Mouse (Mus musculus) heart, postnatal 25 days (tissue): ENCODE data around the gene Zfp689. TPM values are rescaled to one million over a fixed set of nuclear protein-coding genes. Genes with fewer than 3 reads are reported as not detected.
"Not testable (repeated sequence)": the region's sequence is repeated elsewhere in the genome, so short reads cannot be mapped to it uniquely, and the experiment has no call there.

Source experiments
- DNase-seq: peaks from one replicate; pipeline ENCODE4 v3.0.0; 2022; ENCODE audit warnings: low spot score
- intact Hi-C: fragments of 180-260 bp; cut with DNase I; formaldehyde crosslinking; loops from one replicate; pipeline ENCODE4 v1.15.1; 2025
- microRNA-seq: library from miRNA; unstranded; fragments of <30 nt; microRNA quantifications from one replicate; pipeline ENCODE4 v1.2.0, GENCODE M21; 2022
- total RNA-seq, 2 experiments: library from RNA; stranded (reverse); gene quantifications; 2 replicates each; pipeline ENCODE4 v1.2.3; 2021

Zfp689 gene
- total RNA-seq, 2 experiments from 2014 or later, result 1.7 to 1.9 TPM

GRCm38 (mm10) chr7:127411418-127411817 lies 37.5 kb downstream of the Zfp689 start:
- intact Hi-C loops, result no loop called here
- DNase-seq, result no peak

GRCm38 (mm10) chr7:127406002-127406987 lies 42.7 kb downstream of the Zfp689 start, which contains the start of gene Zfp764:
Gene Zfp764 (minus strand): TSS chr7:127406822.
- peak; percentile 68 for DNase-seq
- intact Hi-C loops, result loop anchor here (5.0 kb wide), 1 partner anchor 44 kb away; no protein-coding TSS in a partner anchor

GRCm38 (mm10) chr7:127404101-127404500 lies 44.9 kb downstream of the Zfp689 start:
- intact Hi-C loops, result not testable (repeated sequence)

GRCm38 (mm10) chr7:127402980-127403379 lies 46.0 kb downstream of the Zfp689 start:
- DNase-seq, result no peak
- intact Hi-C loops, result no loop called here

More at GRCm38 (mm10) chr7:127404101-127404500, 44.9 kb downstream of the Zfp689 start:
- not testable (repeated sequence) for DNase-seq

GRCm38 (mm10) chr7:127400355-127400754 lies 48.6 kb downstream of the Zfp689 start:
- no peak for DNase-seq
- intact Hi-C loops, result no loop called here

GRCm38 (mm10) chr7:127393944-127394333 lies 55.0 kb downstream of the Zfp689 start:
- intact Hi-C loops, result no loop called here
- no peak for DNase-seq

GRCm38 (mm10) chr7:127393157-127393943 lies 55.6 kb downstream of the Zfp689 start, which contains the start of gene E430018J23Rik:
Gene E430018J23Rik (minus strand): TSS chr7:127393629.
- intact Hi-C loops, result no loop called here
- peak; percentile 93 for DNase-seq

GRCm38 (mm10) chr7:127392251-127392824 lies 56.6 kb downstream of the Zfp689 start:
- DNase-seq, result no peak
- intact Hi-C loops, result no loop called here

Small RNA genes lying within 50 kb of the gene (microRNA-seq; reads per million reads assigned to microRNA genes)
- gene Gm47278, result not detected
- gene Mir7060, result not detected

Other genes with a start within 250 kb of the Zfp689 start
- 10 to 100 TPM; 28.8 to 29.1 TPM for gene Tbc1d10b, start 240.7 kb downstream of the Zfp689 start, total RNA-seq
- gene Mylpf, start 240.3 kb downstream of the Zfp689 start, total RNA-seq, result 1 to 10 TPM in 1 of 2 experiments, under 1 TPM in 1; 0.99 to 2.9 TPM
- gene Zfp553, start 216.1 kb downstream of the Zfp689 start, total RNA-seq, result 1 to 10 TPM; 6.0 to 7.1 TPM
- gene Sept1, start 216.0 kb downstream of the Zfp689 start, total RNA-seq, result 1 to 10 TPM; 3.2 to 6.7 TPM
- 10 to 100 TPM; 17.1 to 20.9 TPM for gene Zfp771, start 204.9 kb downstream of the Zfp689 start, total RNA-seq
- 10 to 100 TPM; 46.7 to 47.5 TPM for gene Dctpp1, start 188.4 kb downstream of the Zfp689 start, total RNA-seq
- 10 to 100 TPM; 27.8 to 30.0 TPM for gene Sephs2, start 175.1 kb downstream of the Zfp689 start, total RNA-seq
- 1 to 10 TPM; 1.2 to 2.0 TPM for gene Itgal, start 152.9 kb downstream of the Zfp689 start, total RNA-seq
- 10 to 100 TPM; 35.4 to 41.3 TPM for gene Zfp768, start 103.6 kb downstream of the Zfp689 start, total RNA-seq
- 1 to 10 TPM; 3.4 to 4.7 TPM for gene Zfp747, start 73.1 kb downstream of the Zfp689 start, total RNA-seq
- 1 to 10 TPM; 2.2 to 2.3 TPM for gene 9130019O22Rik, start 62.0 kb downstream of the Zfp689 start, total RNA-seq
- gene E430018J23Rik, start 55.5 kb downstream of the Zfp689 start, total RNA-seq, result 1 to 10 TPM; 4.4 to 5.3 TPM
- gene Zfp764, start 42.3 kb downstream of the Zfp689 start, total RNA-seq, result 1 to 10 TPM; 2.7 to 2.8 TPM
- gene Zfp688, start 27.1 kb downstream of the Zfp689 start, total RNA-seq, result 1 to 10 TPM; 2.8 TPM
- gene Prr14, start 10.5 kb upstream of the Zfp689 start, total RNA-seq, result 10 to 100 TPM; 26.0 to 26.3 TPM
- gene Fbrs, start 30.0 kb upstream of the Zfp689 start, total RNA-seq, result 10 to 100 TPM; 32.9 to 34.0 TPM
- gene Srcap, start 62.8 kb upstream of the Zfp689 start, total RNA-seq, result 10 to 100 TPM; 54.4 to 58.7 TPM
- 10 to 100 TPM in 1 of 2 experiments, 1 to 10 TPM in 1; 10.0 to 10.1 TPM for gene Gm42715, start 70.4 kb upstream of the Zfp689 start, total RNA-seq
- gene Tmem265, start 112.2 kb upstream of the Zfp689 start, total RNA-seq, result not detected
- gene Phkg2, start 124.2 kb upstream of the Zfp689 start, total RNA-seq, result 10 to 100 TPM; 15.6 to 18.9 TPM
- gene Ccdc189, start 139.4 kb upstream of the Zfp689 start, total RNA-seq, result 10 to 100 TPM; 11.3 to 11.4 TPM
- 10 to 100 TPM; 37.8 to 44.8 TPM for gene Rnf40, start 139.6 kb upstream of the Zfp689 start, total RNA-seq
- gene Zfp629, start 166.6 kb upstream of the Zfp689 start, total RNA-seq, result 10 to 100 TPM; 22.2 to 25.5 TPM